Mouse (Mus musculus) spleen, adult 2 months (tissue): ENCODE results near the gene Emc1. TPM values are rescaled to one million over a fixed set of nuclear protein-coding genes. Genes with fewer than 3 reads are reported as not detected.

ENCODE experiments used
- DNase-seq, 2 experiments: peaks; one replicate each; pipeline versions ENCODE4 v3.0.0 to v3.0.0-alpha.2; 2012 to 2021; ENCODE audit warnings: low spot score in 2 of 2, low read depth in 1 of 2
- H3K27ac ChIP-seq: fragments of 200-500 bp; 2 replicates; pipeline ENCODE4 v1.5.1; 2012; ENCODE audit warnings: low read length, inconsistent platforms; ENCODE audit not compliant: insufficient read depth
- H3K27me3 ChIP-seq: fragments of 200-500 bp; 2 replicates; pipeline ENCODE4 v1.6.1; 2012; ENCODE audit warnings: mild to moderate bottlenecking, moderate library complexity, low read length, inconsistent platforms; ENCODE audit not compliant: control insufficient read depth, insufficient read depth
- H3K36me3 ChIP-seq: fragments of 200-500 bp; 2 replicates; pipeline ENCODE4 v1.6.1; 2012; ENCODE audit warnings: mild to moderate bottlenecking, low read length, inconsistent platforms; ENCODE audit not compliant: control insufficient read depth, insufficient read depth
- H3K4me1 ChIP-seq: fragments of 200-500 bp; 2 replicates; pipeline ENCODE4 v1.6.1; 2011; ENCODE audit warnings: inconsistent platforms; ENCODE audit not compliant: control insufficient read depth, insufficient read depth, insufficient read length
- H3K4me3 ChIP-seq: fragments of 200-500 bp; 2 replicates; pipeline ENCODE4 v1.5.1; 2011; ENCODE audit warnings: mild to moderate bottlenecking, inconsistent platforms; ENCODE audit not compliant: insufficient read depth, insufficient read length; ENCODE audit errors: extremely low read depth
- CTCF ChIP-seq: fragments of 200-500 bp; IDR thresholded peaks from 2 replicates; pipeline ENCODE4 v1.5.1; 2011; ENCODE audit warnings: mild to moderate bottlenecking, inconsistent platforms; ENCODE audit not compliant: insufficient read depth, insufficient read length, insufficient replicate concordance; ENCODE audit errors: extremely low read depth
- POLR2A ChIP-seq: fragments of 200-500 bp; IDR thresholded peaks from 2 replicates; pipeline ENCODE4 v1.6.1; 2011; ENCODE audit warnings: low read depth, low read length, inconsistent platforms
- WGBS: fragments of 180-500 bp; shearing (Covaris S2); methylation state at CpG from one replicate; pipeline ENCODE4 v1.1.7; 2018; 5-methylcytosine and 5-hydroxymethylcytosine counted together
- polyA plus RNA-seq: library from polyadenylated mRNA; depleted of rRNA; stranded (reverse); fragments of >200 nt; gene quantifications from 2 replicates; pipeline ENCODE4 v1.2.3, GENCODE M21; 2012

Emc1 gene
- polyA plus RNA-seq, 1 experiment, result 17.2 TPM

- 93% methylated on average over 4 of the region's 4 CpGs for whole genome bisulfite sequencing
- DNase-seq, result no peak
- no peak overlapping the region for H3K4me3 ChIP-seq
- peaks cover 23% of the 10 kb centered on the region for H3K36me3 ChIP-seq
- TF ChIP-seq CTCF (no peak), POLR2A (no peak)
- no peak overlapping the region for H3K27ac ChIP-seq
- no peaks in the 10 kb centered on the region for H3K4me1 ChIP-seq
- H3K27me3 ChIP-seq, result no peaks in the 10 kb centered on the region
Observed at GRCm38 (mm10) chr4:139389557-139389956, 37.2 kb downstream of the Emc1 start.

- no peaks in the 10 kb centered on the region for H3K27me3 ChIP-seq
- peaks cover 57% of the 10 kb centered on the region for H3K36me3 ChIP-seq
- 74% methylated on average over 2 of the region's 2 CpGs for WGBS
- TF ChIP-seq POLR2A, result no peak
- no peak for TF ChIP-seq CTCF
- H3K4me1 ChIP-seq, result no peaks in the 10 kb centered on the region
- H3K4me3 ChIP-seq, result no peak overlapping the region
- H3K27ac ChIP-seq, result no peak overlapping the region
- DNase-seq, result no peak
Observed at GRCm38 (mm10) chr4:139395431-139395830, 43.0 kb downstream of the Emc1 start.

GRCm38 (mm10) chr4:139400487-139400886 lies 48.1 kb downstream of the Emc1 start:
- 97% methylated on average over 5 of the region's 5 CpGs for WGBS
- Histone ChIP-seq H3K4me1 (no peaks in the 10 kb centered on the region), H3K27me3 (no peaks in the 10 kb centered on the region), H3K4me3 (no peak overlapping the region), H3K27ac (no peak overlapping the region), H3K36me3 (peaks cover 66% of the 10 kb centered on the region)
- no peak for DNase-seq
- TF ChIP-seq CTCF (no peak), POLR2A (no peak)

GRCm38 (mm10) chr4:139403214-139403613 lies 50.8 kb downstream of the Emc1 start:
- TF ChIP-seq POLR2A, result no peak
- no peak for TF ChIP-seq CTCF
- Histone ChIP-seq H3K4me3 (no peak overlapping the region), H3K27me3 (no peaks in the 10 kb centered on the region), H3K36me3 (peaks cover 71% of the 10 kb centered on the region), H3K27ac (no peak overlapping the region), H3K4me1 (no peaks in the 10 kb centered on the region)
- DNase-seq, result no peak
- 89% methylated on average over 14 of the region's 14 CpGs for WGBS

GRCm38 (mm10) chr4:139411351-139411750 lies 59.0 kb downstream of the Emc1 start:
- Histone ChIP-seq H3K27me3 (no peaks in the 10 kb centered on the region), H3K27ac (no peak overlapping the region), H3K4me3 (no peak overlapping the region), H3K4me1 (no peaks in the 10 kb centered on the region), H3K36me3 (peaks cover 77% of the 10 kb centered on the region)
- no peak for TF ChIP-seq POLR2A
- TF ChIP-seq CTCF, result no peak
- no peak for DNase-seq
- WGBS, result 98% methylated on average over 3 of the region's 3 CpGs

- Histone ChIP-seq H3K4me3 (no peak overlapping the region), H3K27ac (no peak overlapping the region), H3K27me3 (no peaks in the 10 kb centered on the region), H3K36me3 (peaks cover 76% of the 10 kb centered on the region), H3K4me1 (no peaks in the 10 kb centered on the region)
- DNase-seq, result no peak
- 61% methylated on average over 1 of the region's 1 CpGs for WGBS
- no peak for TF ChIP-seq CTCF
- no peak for TF ChIP-seq POLR2A
Observed at GRCm38 (mm10) chr4:139417868-139418267, 65.5 kb downstream of the Emc1 start.

- Histone ChIP-seq H3K36me3 (peaks cover 75% of the 10 kb centered on the region), H3K4me1 (no peaks in the 10 kb centered on the region), H3K4me3 (no peak overlapping the region), H3K27me3 (no peaks in the 10 kb centered on the region), H3K27ac (no peak overlapping the region)
- 95% methylated on average over 7 of the region's 7 CpGs for WGBS
- DNase-seq, result no peak
- TF ChIP-seq POLR2A (no peak), CTCF (no peak)
Observed at GRCm38 (mm10) chr4:139421621-139422020, 69.2 kb downstream of the Emc1 start.

GRCm38 (mm10) chr4:139422409-139422808 lies 70.0 kb downstream of the Emc1 start:
- DNase-seq, result no peak
- TF ChIP-seq CTCF (no peak), POLR2A (no peak)
- Histone ChIP-seq H3K4me1 (no peaks in the 10 kb centered on the region), H3K27me3 (no peaks in the 10 kb centered on the region), H3K36me3 (peaks cover 74% of the 10 kb centered on the region), H3K27ac (no peak overlapping the region), H3K4me3 (no peak overlapping the region)
- 97% methylated on average over 2 of the region's 2 CpGs for whole genome bisulfite sequencing
